Mouse (Mus musculus) retina, adult 2 months (tissue): ENCODE results near the gene Dcdc2b.

Source experiments
- DNase-seq: peaks from one replicate; pipeline ENCODE4 v3.0.0-alpha.2; 2012; ENCODE audit warnings: low read depth, low spot score

Gene Dcdc2b

GRCm38 (mm10) chr4:129614093-129614492 is at the start of gene Dcdc2b:
Dcdc2b (minus strand) TSS chr4:129614257.
- DNase-seq = no peak

GRCm38 (mm10) chr4:129662255-129662813 is 48.3 kb upstream of the Dcdc2b start:
- no peak for DNase-seq

- DNase-seq = no peak
These were observed 47.5 kb upstream of the Dcdc2b start for GRCm38 (mm10) chr4:129661584-129661983.

GRCm38 (mm10) chr4:129654770-129655169 is 40.7 kb upstream of the Dcdc2b start:
- no peak for DNase-seq

- no peak for DNase-seq
These were observed 36.3 kb upstream of the Dcdc2b start for GRCm38 (mm10) chr4:129650359-129650758.

- DNase-seq = no peak
These were observed 34.6 kb upstream of the Dcdc2b start for GRCm38 (mm10) chr4:129648656-129649055.

GRCm38 (mm10) chr4:129645204-129645603 is 31.1 kb upstream of the Dcdc2b start:
- DNase-seq = no peak

GRCm38 (mm10) chr4:129641756-129642155 is 27.7 kb upstream of the Dcdc2b start:
- DNase-seq = no peak

GRCm38 (mm10) chr4:129640638-129641467 is 26.8 kb upstream of the Dcdc2b start, which contains the start of gene Txlna:
Txlna (minus strand) TSS chr4:129641065.
- peak; percentile 90 for DNase-seq

- DNase-seq = no peak
These were observed 26.1 kb upstream of the Dcdc2b start for GRCm38 (mm10) chr4:129640101-129640637.

- DNase-seq = no peak
These were observed 25.2 kb upstream of the Dcdc2b start for GRCm38 (mm10) chr4:129639221-129639620.

GRCm38 (mm10) chr4:129633852-129634251 is 19.8 kb upstream of the Dcdc2b start:
- DNase-seq = no peak

- no peak for DNase-seq
These were observed 17.8 kb upstream of the Dcdc2b start for GRCm38 (mm10) chr4:129631867-129632266.

- no peak for DNase-seq
These were observed 16.9 kb upstream of the Dcdc2b start for GRCm38 (mm10) chr4:129630944-129631343.

- no peak for DNase-seq
These were observed 12.0 kb upstream of the Dcdc2b start for GRCm38 (mm10) chr4:129626035-129626434.

- no peak for DNase-seq
These were observed 11.4 kb upstream of the Dcdc2b start for GRCm38 (mm10) chr4:129625496-129625895.

- DNase-seq = no peak
These were observed 10.9 kb upstream of the Dcdc2b start for GRCm38 (mm10) chr4:129625029-129625370.

GRCm38 (mm10) chr4:129624281-129625028 is 10.4 kb upstream of the Dcdc2b start:
- DNase-seq = peak; percentile 64

- peak; percentile 50 for DNase-seq
These were observed 9.6 kb upstream of the Dcdc2b start, which contains the start of gene Ccdc28b for GRCm38 (mm10) chr4:129623681-129624091. Ccdc28b (minus strand) TSS chr4:129623947.

- no peak for DNase-seq
These were observed 8.9 kb upstream of the Dcdc2b start for GRCm38 (mm10) chr4:129622803-129623535.

- DNase-seq = no peak
These were observed 8.2 kb upstream of the Dcdc2b start for GRCm38 (mm10) chr4:129622120-129622802.
